Mouse (Mus musculus) olfactory bulb, adult 2 months (tissue): ENCODE results near the gene Zfp335. TPM values are rescaled to one million over a fixed set of nuclear protein-coding genes. Genes with fewer than 3 reads are reported as not detected.
"Not testable (repeated sequence)": the region's sequence is repeated elsewhere in the genome, so short reads cannot be mapped to it uniquely, and the experiment has no call there.

ENCODE experiments used
- H3K27ac ChIP-seq: fragments of 200-500 bp; 2 replicates; pipeline ENCODE4 v1.5.1; 2012; ENCODE audit warnings: low read depth, low read length; ENCODE audit not compliant: insufficient read depth
- H3K4me1 ChIP-seq: fragments of 200-500 bp; 2 replicates; pipeline ENCODE4 v1.6.1; 2012; ENCODE audit warnings: low read length; ENCODE audit not compliant: control insufficient read depth, insufficient read depth
- H3K4me3 ChIP-seq: fragments of 200-500 bp; 2 replicates; pipeline ENCODE4 v1.5.1; 2012; ENCODE audit warnings: mild to moderate bottlenecking, low read depth, low read length, moderate library complexity; ENCODE audit not compliant: insufficient read depth
- CTCF ChIP-seq: fragments of 200-500 bp; IDR thresholded peaks from 2 replicates; pipeline ENCODE4 v1.5.1; 2012; ENCODE audit warnings: low read depth, mild to moderate bottlenecking, low read length, moderate library complexity; ENCODE audit not compliant: insufficient read depth
- POLR2A ChIP-seq: fragments of 200-500 bp; IDR thresholded peaks from 2 replicates; pipeline ENCODE4 v1.6.1; 2012; ENCODE audit warnings: mild to moderate bottlenecking, low read depth, low read length, moderate library complexity; ENCODE audit not compliant: insufficient read depth
- WGBS: fragments of 180-500 bp; shearing (Covaris S2); methylation state at CpG from one replicate; pipeline ENCODE4 v1.1.7; 2018; 5-methylcytosine and 5-hydroxymethylcytosine counted together
- polyA plus RNA-seq: library from polyadenylated mRNA; stranded (reverse); fragments of >200 nt; gene quantifications from 2 replicates; pipeline ENCODE4 v1.2.4, GENCODE M21; 2012; ENCODE audit warnings: low replicate concordance; ENCODE audit not compliant: missing spikeins, insufficient read depth, insufficient read length

Zfp335 gene
- polyA plus RNA-seq, 1 experiment, result not detected

- 2% methylated on average over 28 of the region's 28 CpGs for WGBS
- TF ChIP-seq CTCF (no peak), POLR2A (no peak)
- H3K4me1 ChIP-seq, result peaks cover 10% of the 10 kb centered on the region
- peak overlapping the region; percentile 74 for H3K27ac ChIP-seq
- peak overlapping the region; percentile 73 for H3K4me3 ChIP-seq
These were observed 32.9 kb downstream of the Zfp335 start for GRCm38 (mm10) chr2:164878509-164879227.

- H3K4me3 ChIP-seq, H3K27ac ChIP-seq: not testable (repeated sequence)
- H3K4me1 ChIP-seq, result peaks cover 10% of the 10 kb centered on the region
- WGBS, result 80% methylated on average over 11 of the region's 11 CpGs
These were observed 34.0 kb downstream of the Zfp335 start for GRCm38 (mm10) chr2:164877376-164878215.

DNA sequence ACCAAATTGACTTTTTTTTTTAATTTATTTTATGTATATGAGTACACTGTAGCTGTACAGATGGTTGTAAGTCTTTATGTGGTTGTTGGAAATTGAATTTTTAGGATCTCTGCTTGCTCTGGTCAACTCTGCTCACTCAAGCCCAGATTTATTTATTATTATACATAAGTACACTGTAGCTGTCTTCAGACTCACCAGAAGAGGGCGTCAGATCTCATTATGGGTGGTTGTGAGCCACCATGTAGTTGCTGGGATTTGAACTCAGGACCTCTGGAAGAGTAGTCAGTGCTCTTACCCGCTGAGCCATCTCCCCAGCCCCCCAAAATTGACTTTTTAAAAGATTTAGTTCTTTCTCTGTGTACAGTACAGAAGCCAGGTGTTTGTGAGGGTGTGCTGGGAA lies 35.9 kb downstream of the Zfp335 start:
- 40% methylated on average over 2 of the region's 2 CpGs for WGBS
- H3K4me1 ChIP-seq, H3K4me3 ChIP-seq, H3K27ac ChIP-seq: not testable (repeated sequence)

DNA sequence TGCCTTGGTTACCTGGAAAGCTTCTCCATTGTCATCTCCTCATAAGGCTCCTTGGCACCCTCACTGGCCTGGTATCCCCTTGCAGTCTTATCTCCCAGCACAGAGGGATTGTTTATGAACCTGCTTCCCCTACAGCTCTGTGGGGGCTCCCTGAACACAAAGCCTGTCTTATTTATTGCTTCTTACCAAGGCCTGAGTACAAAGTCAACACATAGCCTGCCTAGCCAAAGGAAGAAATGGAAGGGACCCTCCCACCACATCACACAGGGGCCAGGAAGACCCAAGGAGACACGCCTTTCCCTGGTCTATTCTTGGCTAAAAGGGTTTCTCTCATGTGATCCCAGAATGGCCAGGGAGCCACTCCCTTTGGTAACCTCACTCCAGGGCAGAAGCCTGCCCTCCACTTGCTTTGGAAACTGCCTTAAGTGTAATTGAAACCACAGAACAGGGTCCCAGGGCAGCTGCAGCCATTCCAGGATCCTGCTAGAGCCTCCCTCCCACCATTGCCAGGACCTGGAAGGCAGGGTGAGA lies 37.3 kb downstream of the Zfp335 start:
- 50% methylated on average over 1 of the region's 1 CpGs for WGBS
- TF ChIP-seq CTCF, result no peak
- TF ChIP-seq POLR2A, result no peak
- H3K4me1 ChIP-seq, result peaks cover 8% of the 10 kb centered on the region
- no peak overlapping the region for H3K27ac ChIP-seq
- H3K4me3 ChIP-seq, result no peak overlapping the region

- H3K4me1 ChIP-seq, result peaks cover 5% of the 10 kb centered on the region
- H3K27ac ChIP-seq, result no peak overlapping the region
- TF ChIP-seq CTCF, result no peak
- no peak for TF ChIP-seq POLR2A
- H3K4me3 ChIP-seq, result no peak overlapping the region
- WGBS, result 70% methylated on average over 3 of the region's 3 CpGs
These were observed 37.9 kb downstream of the Zfp335 start for GRCm38 (mm10) chr2:164873621-164874020.

- 47% methylated on average over 6 of the region's 6 CpGs for WGBS
- H3K4me1 ChIP-seq, result no peaks in the 10 kb centered on the region
- no peak overlapping the region for H3K4me3 ChIP-seq
- no peak for TF ChIP-seq CTCF
- TF ChIP-seq POLR2A, result no peak
- H3K27ac ChIP-seq, result no peak overlapping the region
These were observed 39.8 kb downstream of the Zfp335 start for GRCm38 (mm10) chr2:164871602-164872303.

GRCm38 (mm10) chr2:164868491-164868890 lies 43.1 kb downstream of the Zfp335 start:
- TF ChIP-seq POLR2A, result no peak
- no peak for TF ChIP-seq CTCF
- Histone ChIP-seq H3K4me3 (no peak overlapping the region), H3K27ac (no peak overlapping the region), H3K4me1 (no peaks in the 10 kb centered on the region)
- 82% methylated on average over 7 of the region's 7 CpGs for WGBS

- WGBS, result 92% methylated on average over 7 of the region's 7 CpGs
- peak; percentile 49; the same call in 1 of the 2 replicates for TF ChIP-seq CTCF
- no peak for TF ChIP-seq POLR2A
- no peaks in the 10 kb centered on the region for H3K4me1 ChIP-seq
- no peak overlapping the region for H3K27ac ChIP-seq
- H3K4me3 ChIP-seq, result no peak overlapping the region
These were observed 44.0 kb downstream of the Zfp335 start for GRCm38 (mm10) chr2:164867566-164867965.
